Mouse (Mus musculus): Measurements from ENCODE around the gene Bcl2l11. TPM values are rescaled to one million over a fixed set of nuclear protein-coding genes. Genes with fewer than 3 reads are reported as not detected.

Bcl2l11 gene
- polyA plus RNA-seq, 1 experiment from 2014 or later: 13.3 TPM

- Histone ChIP-seq H3K4me2 (replicated peaks) (no peak overlapping the region), H3K4me3 (replicated peaks) (no peak overlapping the region), H3K36me3 (no peaks in the 10 kb centered on the region), H3K27ac (no peak overlapping the region), H3K4me1 (replicated peaks) (peaks cover 17% of the 10 kb centered on the region), H3K27me3 (no peaks in the 10 kb centered on the region), H3K9ac (replicated peaks) (no peak overlapping the region), H3K9me3 (no peaks in the 10 kb centered on the region)
- WGBS: 40% methylated on average over 9 of the region's 9 CpGs
- ATAC-seq: no peak
Observed at GRCm38 (mm10) chr2:128210376-128210775, 84.5 kb downstream of the Bcl2l11 start.

GRCm38 (mm10) chr2:128211022-128211880 lies 85.4 kb downstream of the Bcl2l11 start:
- Histone ChIP-seq H3K27ac (peak overlapping the region; percentile 36; the same call in 1 of the 2 replicates), H3K9me3 (no peaks in the 10 kb centered on the region), H3K36me3 (no peaks in the 10 kb centered on the region), H3K27me3 (no peaks in the 10 kb centered on the region), H3K9ac (replicated peaks) (peak overlapping the region; percentile 39; the same call in 1 of the 2 replicates), H3K4me1 (replicated peaks) (peaks cover 17% of the 10 kb centered on the region), H3K4me2 (replicated peaks) (peak overlapping the region; percentile 17; the same call in 1 of the 2 replicates), H3K4me3 (replicated peaks) (no peak overlapping the region)
- WGBS: 10% methylated on average over 19 of the region's 19 CpGs
- ATAC-seq: peak; percentile 63

GRCm38 (mm10) chr2:128211881-128212209 lies 86.0 kb downstream of the Bcl2l11 start:
- Histone ChIP-seq H3K27ac (no peak overlapping the region), H3K27me3 (no peaks in the 10 kb centered on the region), H3K4me1 (replicated peaks) (peaks cover 17% of the 10 kb centered on the region), H3K4me2 (replicated peaks) (0 out of 2 replicates have a peak overlapping the region, but pooled peaks have one; percentile 9), H3K9ac (replicated peaks) (peak overlapping the region; percentile 39; the same call in 1 of the 2 replicates), H3K36me3 (no peaks in the 10 kb centered on the region), H3K4me3 (replicated peaks) (no peak overlapping the region), H3K9me3 (no peaks in the 10 kb centered on the region)
- ATAC-seq: peak; percentile 65; the same call in 1 of the 2 replicates
- WGBS: 18% methylated on average over 8 of the region's 8 CpGs

All from midbrain, embryonic 13.5 days (tissue).